Mouse (Mus musculus) ES-CJ7 (cell line): ENCODE data around the gene Cped1.
"Not testable (repeated sequence)": the region's sequence is repeated elsewhere in the genome, so short reads cannot be mapped to it uniquely, and the experiment has no call there.

ENCODE experiments used
- DNase-seq: peaks from one replicate; pipeline ENCODE4 v3.0.0; 2011; ENCODE audit warnings: low read depth, low spot score

Gene Cped1

GRCm38 (mm10) chr6:22224351-22224750 lies 238.6 kb downstream of the Cped1 start:
- no peak for DNase-seq

GRCm38 (mm10) chr6:22231244-22231643 lies 245.5 kb downstream of the Cped1 start:
- no peak for DNase-seq

GRCm38 (mm10) chr6:22233517-22233916 lies 247.8 kb downstream of the Cped1 start:
- no peak for DNase-seq

- no peak for DNase-seq
Observed at GRCm38 (mm10) chr6:22235133-22235532, 249.4 kb downstream of the Cped1 start.

GRCm38 (mm10) chr6:22243321-22243720 lies 257.6 kb downstream of the Cped1 start:
- no peak for DNase-seq

GRCm38 (mm10) chr6:22246696-22247095 lies 261.0 kb downstream of the Cped1 start:
- DNase-seq: no peak

- DNase-seq: no peak
Observed at GRCm38 (mm10) chr6:22258784-22259183, 273.1 kb downstream of the Cped1 start.

GRCm38 (mm10) chr6:22262519-22262918 lies 276.8 kb downstream of the Cped1 start:
- DNase-seq: no peak

GRCm38 (mm10) chr6:22264094-22264493 lies 278.4 kb downstream of the Cped1 start:
- DNase-seq: not testable (repeated sequence)

- no peak for DNase-seq
Observed at GRCm38 (mm10) chr6:22266018-22266417, 280.3 kb downstream of the Cped1 start.

- no peak for DNase-seq
Observed at GRCm38 (mm10) chr6:22267807-22268667, 282.3 kb downstream of the Cped1 start.

GRCm38 (mm10) chr6:22268677-22269076 lies 283.0 kb downstream of the Cped1 start:
- DNase-seq: no peak

GRCm38 (mm10) chr6:22269840-22270521 lies 284.3 kb downstream of the Cped1 start:
- DNase-seq: no peak

GRCm38 (mm10) chr6:22277941-22278340 lies 292.2 kb downstream of the Cped1 start:
- no peak for DNase-seq

GRCm38 (mm10) chr6:22280217-22280861 lies 294.6 kb downstream of the Cped1 start:
- DNase-seq: no peak

- DNase-seq: no peak
Observed at GRCm38 (mm10) chr6:22282405-22282804, 296.7 kb downstream of the Cped1 start.

GRCm38 (mm10) chr6:22288004-22288736 lies 302.5 kb downstream of the Cped1 start, which contains the start of gene Wnt16:
Gene Wnt16 (plus strand): TSS chr6:22288227.
- DNase-seq: peak; percentile 90

GRCm38 (mm10) chr6:22288737-22289460 lies 303.2 kb downstream of the Cped1 start:
- DNase-seq: peak; percentile 37

GRCm38 (mm10) chr6:22289461-22290021 lies 303.8 kb downstream of the Cped1 start:
- no peak for DNase-seq

- DNase-seq: no peak
Observed at GRCm38 (mm10) chr6:22290790-22291189, 305.1 kb downstream of the Cped1 start.

GRCm38 (mm10) chr6:22292056-22292455 lies 306.3 kb downstream of the Cped1 start:
- DNase-seq: no peak
